Mouse (Mus musculus): ENCODE results near the gene Gm3250.
"Not testable (repeated sequence)": the region's sequence is repeated elsewhere in the genome, so short reads cannot be mapped to it uniquely, and the experiment has no call there.

DNA sequence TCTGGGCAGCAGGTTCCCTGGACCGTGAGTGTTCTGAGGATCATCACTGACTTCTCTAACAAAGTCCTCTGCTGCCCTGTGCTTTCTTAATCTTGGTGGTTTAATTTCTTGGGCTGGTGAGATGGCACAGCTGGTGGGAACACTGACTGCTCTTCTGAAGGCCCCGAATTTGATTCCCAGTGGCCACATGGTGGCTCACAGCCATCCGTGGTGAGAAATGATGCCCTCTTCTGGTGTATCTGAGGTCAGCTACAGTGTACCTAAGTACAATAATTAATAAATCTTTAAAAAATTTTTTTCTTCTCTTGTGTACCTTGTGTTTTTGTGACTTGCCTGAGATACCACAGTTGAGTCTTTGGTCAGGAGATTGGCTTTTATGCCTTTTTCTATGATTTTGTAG lies 30.0 kb downstream of the Gm3250 start:
- not testable (repeated sequence) for TF ChIP-seq CEBPB (IDR thresholded peaks at IDR 0.05; ENCODE audit: insufficient read depth, poor library complexity, severe bottlenecking); TCF12 (IDR thresholded peaks at IDR 0.05; ENCODE audit: insufficient read depth, poor library complexity, severe bottlenecking); POLR2A (IDR thresholded peaks at IDR 0.05; ENCODE audit: insufficient read length, low read depth); MYOG (IDR thresholded peaks at IDR 0.05; ENCODE audit: control insufficient read depth in 1 of 3, insufficient read depth in 1 of 3, insufficient read length in 2 of 3, low read depth in 2 of 3); MYOD1 (IDR thresholded peaks at IDR 0.05; ENCODE audit: control insufficient read depth in 1 of 3, insufficient read length in 2 of 3, low read depth in 2 of 3); MAX (IDR thresholded peaks at IDR 0.05; ENCODE audit: low read depth)

Data from myocyte (in vitro differentiated cells).